Mouse (Mus musculus): ENCODE data around the gene Letmd1. TPM values are rescaled to one million over a fixed set of nuclear protein-coding genes. Genes with fewer than 3 reads are reported as not detected.
"Not testable (repeated sequence)": the region's sequence is repeated elsewhere in the genome, so short reads cannot be mapped to it uniquely, and the experiment has no call there.

Gene Letmd1
- 9.8 and 10.9 TPM in 2 replicates for polyA plus RNA-seq (2015; fragmentation: Nextera tagmentation; extraction: Ambion mirVana)

- Histone ChIP-seq H3K27me3 (ENCODE audit: control insufficient read depth, insufficient read depth, low read length) (no peaks in the 10 kb centered on the region), H3K4me3 (ENCODE audit: low read depth, low read length) (peak within 1 kb of the TSS; percentile 83), H3K9me3 (ENCODE audit: control insufficient read depth, low read length) (no peaks in the 10 kb centered on the region), H3K9ac (ENCODE audit: low read length) (peak within 1 kb of the TSS; percentile 82), H3K4me1 (replicated peaks; ENCODE audit: control insufficient read depth, insufficient read depth) (peaks cover 2% of the 10 kb centered on the region; the same call in 1 of the 2 replicates), H3K27ac (replicated peaks) (peak within 1 kb of the TSS; percentile 85), H3K36me3 (ENCODE audit: control insufficient read depth, insufficient read depth, low read length) (no peaks in the 10 kb centered on the region), H3K4me2 (replicated peaks; ENCODE audit: low read depth) (peak within 1 kb of the TSS; percentile 88)
- TF ChIP-seq EP300 (optimal IDR thresholded peaks at IDR 0.05): no peak
- peak; percentile 78 for TF ChIP-seq CTCF (IDR thresholded peaks at IDR 0.05; ENCODE audit: low read depth)
- 2% methylated on average over 60 of the region's 84 CpGs for WGBS
- ATAC-seq (ENCODE audit: low FRiP score, low TSS enrichment) (peak; percentile 92), DNase-seq (ENCODE audit: low spot score) (peak; percentile 85)
Measured at GRCm38 (mm10) chr15:100468295-100469188, at the start of gene Letmd1. Letmd1 (plus strand) TSS chr15:100469023.

DNA sequence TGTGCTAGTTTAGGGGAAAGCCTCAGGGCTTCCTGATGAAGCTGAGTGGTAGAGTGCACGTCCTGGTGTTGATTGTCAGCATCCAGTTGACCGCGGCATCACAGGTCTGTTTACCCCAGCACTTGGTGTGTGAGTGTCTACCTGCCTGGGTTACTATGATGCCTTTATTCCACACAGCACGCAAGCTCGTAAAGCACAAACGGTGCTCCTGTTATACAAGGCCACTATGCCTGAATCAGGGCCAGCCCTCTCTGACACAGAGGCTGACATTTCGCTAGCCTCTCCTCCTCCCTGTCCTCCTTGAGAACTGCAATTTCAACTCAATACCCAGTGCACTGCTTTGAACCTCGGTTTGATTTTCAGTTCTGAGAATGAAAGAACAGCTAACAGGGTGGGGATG, 49.5 kb upstream of the Letmd1 start:
- no peaks in the 10 kb centered on the region for H3K27me3 ChIP-seq (ENCODE audit: control insufficient read depth, insufficient read depth, low read length)
- TF ChIP-seq CTCF (IDR thresholded peaks at IDR 0.05; ENCODE audit: low read depth) (no peak), EP300 (optimal IDR thresholded peaks at IDR 0.05) (no peak)
- H3K9ac ChIP-seq (ENCODE audit: low read length): no peak overlapping the region
- H3K4me1 ChIP-seq (replicated peaks; ENCODE audit: control insufficient read depth, insufficient read depth): no peaks in the 10 kb centered on the region; the same call in 1 of the 2 replicates
- 70% methylated on average over 8 of the region's 8 CpGs for WGBS
- no peaks in the 10 kb centered on the region for H3K9me3 ChIP-seq (ENCODE audit: control insufficient read depth, low read length)
- no peak overlapping the region for H3K4me3 ChIP-seq (ENCODE audit: low read depth, low read length)
- ATAC-seq (ENCODE audit: low FRiP score, low TSS enrichment) (no peak), DNase-seq (ENCODE audit: low spot score) (no peak)
- H3K36me3 ChIP-seq (ENCODE audit: control insufficient read depth, insufficient read depth, low read length): no peaks in the 10 kb centered on the region
- no peak overlapping the region for H3K4me2 ChIP-seq (replicated peaks; ENCODE audit: low read depth)
- no peak overlapping the region for H3K27ac ChIP-seq (replicated peaks)

DNA sequence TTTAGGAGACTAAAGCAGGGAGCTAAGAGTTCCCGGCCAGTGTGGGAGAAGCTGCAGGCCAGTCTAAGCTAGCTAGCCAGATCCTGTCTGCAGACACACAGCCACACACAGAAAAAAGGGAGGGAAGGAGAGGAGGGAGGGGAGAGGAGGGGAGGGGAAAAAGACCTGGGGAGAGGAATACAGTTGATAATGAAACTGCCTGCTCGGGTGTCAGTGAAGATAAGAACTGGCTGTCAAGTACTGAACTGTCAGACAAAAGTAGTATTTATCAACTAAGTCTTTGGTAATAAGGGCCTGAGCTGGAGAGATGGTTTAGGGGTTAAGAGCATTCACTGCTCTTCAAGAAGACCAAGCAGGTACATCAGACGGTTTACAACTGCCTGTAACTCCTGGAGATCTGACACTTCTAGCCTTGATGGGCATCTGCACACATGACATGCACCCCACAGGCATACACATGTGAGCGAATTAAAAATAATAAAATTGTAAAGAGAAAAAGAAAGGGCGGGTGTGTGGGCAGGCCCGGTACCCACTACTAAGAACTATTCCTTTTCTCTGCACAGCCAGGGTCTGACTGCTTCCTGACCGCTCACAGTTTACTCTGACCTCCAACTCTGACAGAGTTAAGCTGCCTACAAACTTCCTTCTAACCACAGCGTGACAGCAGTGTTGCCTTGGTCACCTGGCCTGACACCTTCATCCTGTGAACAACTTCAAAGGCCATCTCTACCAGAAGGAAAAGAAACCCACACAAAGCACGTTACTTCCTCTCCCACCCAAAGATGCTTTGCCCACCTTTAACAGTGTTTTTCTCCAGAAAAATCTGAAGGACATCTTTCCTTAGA, 48.7 kb upstream of the Letmd1 start:
- Histone ChIP-seq H3K4me2 (replicated peaks; ENCODE audit: low read depth) (no peak overlapping the region), H3K4me1 (replicated peaks; ENCODE audit: control insufficient read depth, insufficient read depth) (no peaks in the 10 kb centered on the region; the same call in 1 of the 2 replicates), H3K9me3 (ENCODE audit: control insufficient read depth, low read length) (no peaks in the 10 kb centered on the region), H3K4me3 (ENCODE audit: low read depth, low read length) (no peak overlapping the region), H3K27me3 (ENCODE audit: control insufficient read depth, insufficient read depth, low read length) (no peaks in the 10 kb centered on the region), H3K27ac (replicated peaks) (no peak overlapping the region), H3K9ac (ENCODE audit: low read length) (no peak overlapping the region), H3K36me3 (ENCODE audit: control insufficient read depth, insufficient read depth, low read length) (no peaks in the 10 kb centered on the region)
- no peak for ATAC-seq (ENCODE audit: low FRiP score, low TSS enrichment)
- TF ChIP-seq EP300 (optimal IDR thresholded peaks at IDR 0.05): no peak
- no peak for TF ChIP-seq CTCF (IDR thresholded peaks at IDR 0.05; ENCODE audit: low read depth)
- no peak for DNase-seq (ENCODE audit: low spot score)
- 63% methylated on average over 9 of the region's 9 CpGs for WGBS

DNA sequence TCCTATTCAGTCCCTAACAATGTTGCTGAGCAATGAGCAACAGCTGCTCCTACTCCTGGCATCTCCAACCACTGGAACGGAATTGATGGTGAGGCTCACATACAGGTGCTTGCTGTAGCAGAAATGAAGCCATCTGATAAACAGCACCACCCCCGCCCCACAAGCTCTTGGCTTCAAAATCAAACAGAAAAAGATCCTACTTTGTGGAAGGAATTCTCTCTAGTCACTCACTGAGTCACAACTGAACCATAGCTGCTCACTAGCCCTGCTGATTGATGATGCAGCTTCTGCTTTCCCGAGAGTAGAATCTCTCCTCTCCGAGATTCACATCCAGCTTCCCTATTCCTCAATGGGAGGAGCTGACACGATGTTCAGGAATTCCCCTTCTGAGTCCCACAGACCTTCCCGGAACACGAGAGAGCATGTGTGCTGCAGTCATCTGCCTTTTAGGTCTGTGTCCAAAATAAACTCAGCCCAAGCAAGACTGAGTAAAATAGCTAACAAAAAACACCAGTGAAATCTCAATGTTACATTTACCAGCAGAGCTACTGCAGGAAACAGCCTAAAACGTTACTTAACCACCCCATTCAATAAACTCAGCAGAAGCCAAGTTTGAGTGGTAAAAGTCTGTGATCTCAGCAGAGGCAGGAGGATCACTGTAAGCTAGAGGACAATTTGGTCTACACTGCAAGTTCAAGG, 47.6 kb upstream of the Letmd1 start:
- no peak for DNase-seq (ENCODE audit: low spot score)
- ATAC-seq (ENCODE audit: low FRiP score, low TSS enrichment): no peak
- WGBS: 26% methylated on average over 8 of the region's 8 CpGs
- no peak overlapping the region for H3K4me3 ChIP-seq (ENCODE audit: low read depth, low read length)
- H3K27me3 ChIP-seq (ENCODE audit: control insufficient read depth, insufficient read depth, low read length): no peaks in the 10 kb centered on the region
- 0 out of 2 replicates have a peak overlapping the region, but pooled peaks have one; percentile 94 for H3K4me2 ChIP-seq (replicated peaks; ENCODE audit: low read depth)
- no peaks in the 10 kb centered on the region; the same call in 1 of the 2 replicates for H3K4me1 ChIP-seq (replicated peaks; ENCODE audit: control insufficient read depth, insufficient read depth)
- no peaks in the 10 kb centered on the region for H3K9me3 ChIP-seq (ENCODE audit: control insufficient read depth, low read length)
- TF ChIP-seq EP300 (optimal IDR thresholded peaks at IDR 0.05) (no peak), CTCF (IDR thresholded peaks at IDR 0.05; ENCODE audit: low read depth) (no peak)
- no peak overlapping the region for H3K27ac ChIP-seq (replicated peaks)
- no peaks in the 10 kb centered on the region for H3K36me3 ChIP-seq (ENCODE audit: control insufficient read depth, insufficient read depth, low read length)
- H3K9ac ChIP-seq (ENCODE audit: low read length): no peak overlapping the region

DNA sequence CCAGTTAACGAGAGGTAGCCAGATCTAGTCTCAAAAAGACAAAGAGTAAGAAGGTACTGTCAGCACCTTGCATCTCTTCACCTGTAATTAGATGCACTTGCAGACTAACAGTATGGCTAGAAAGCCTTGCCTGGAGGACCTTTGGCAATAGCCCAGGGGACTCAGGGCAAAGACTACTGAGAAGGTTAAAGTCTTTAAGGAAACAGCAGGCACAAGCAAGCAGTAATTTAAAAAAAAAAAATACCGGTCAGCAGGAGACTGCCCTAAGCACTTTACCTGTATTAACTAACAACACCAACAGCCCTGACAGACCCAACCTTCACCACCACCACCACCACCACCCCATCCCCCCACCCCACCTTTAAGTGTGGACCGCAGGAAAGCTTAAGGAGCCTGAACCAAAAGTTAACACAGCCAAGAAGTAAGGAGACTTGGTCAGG, 47.0 kb upstream of the Letmd1 start, which contains the start of gene Gm5475:
Gene Gm5475 (plus strand): TSS at position 390 of the 440 bp plus-strand sequence.
- Histone ChIP-seq H3K4me3 (ENCODE audit: low read depth, low read length) (peak within 1 kb of the TSS; percentile 86), H3K4me2 (replicated peaks; ENCODE audit: low read depth) (peak within 1 kb of the TSS; percentile 94), H3K9ac (ENCODE audit: low read length) (peak within 1 kb of the TSS; percentile 83), H3K27ac (replicated peaks) (peak within 1 kb of the TSS; percentile 49)
- not testable (repeated sequence) for H3K27me3 ChIP-seq (ENCODE audit: control insufficient read depth, insufficient read depth, low read length); H3K9me3 ChIP-seq (ENCODE audit: control insufficient read depth, low read length); ATAC-seq (ENCODE audit: low FRiP score, low TSS enrichment); H3K4me1 ChIP-seq (replicated peaks; ENCODE audit: control insufficient read depth, insufficient read depth); DNase-seq (ENCODE audit: low spot score); H3K36me3 ChIP-seq (ENCODE audit: control insufficient read depth, insufficient read depth, low read length)
- 32% methylated on average over 3 of the region's 3 CpGs for WGBS
